Mouse (Mus musculus) forebrain, embryonic 16.5 days (tissue): Measurements from ENCODE around the gene Tnfrsf8. TPM values are rescaled to one million over a fixed set of nuclear protein-coding genes. Genes with fewer than 3 reads are reported as not detected.

Experiments
- ATAC-seq: fragments of 200-750 bp; cut with Nextera tagmentation; 2 replicates; pipeline ENCODE4 v1.8.0; 2017; ENCODE audit warnings: mild to moderate bottlenecking, moderate library complexity
- H3K27ac ChIP-seq: fragments of 300-500 bp; sonication (generic); 2 replicates; pipeline ENCODE4 v1.5.1; 2014; ENCODE audit warnings: low read length, control low read depth
- H3K27me3 ChIP-seq: fragments of 300-500 bp; sonication (generic); replicated peaks from 2 replicates; pipeline ENCODE4 v1.6.1; 2014; ENCODE audit warnings: low read length; ENCODE audit not compliant: control insufficient read depth, insufficient read depth
- H3K36me3 ChIP-seq: fragments of 300-500 bp; sonication (generic); 2 replicates; pipeline ENCODE4 v1.6.1; 2014; ENCODE audit not compliant: control insufficient read depth, insufficient read depth
- H3K4me1 ChIP-seq: fragments of 300-500 bp; sonication (generic); replicated peaks from 2 replicates; pipeline ENCODE4 v1.6.1; 2014; ENCODE audit warnings: low read length; ENCODE audit not compliant: control insufficient read depth, insufficient read depth
- H3K4me2 ChIP-seq: fragments of 300-500 bp; sonication (generic); 2 replicates; pipeline ENCODE4 v1.6.1; 2014; ENCODE audit warnings: mild to moderate bottlenecking, low read length, control low read depth
- H3K4me3 ChIP-seq: fragments of 300-500 bp; sonication (generic); replicated peaks from 2 replicates; pipeline ENCODE4 v1.5.1; 2014; ENCODE audit warnings: mild to moderate bottlenecking, low read length, control low read depth
- H3K9ac ChIP-seq: fragments of 300-500 bp; sonication (generic); replicated peaks from 2 replicates; pipeline ENCODE4 v1.6.1; 2014; ENCODE audit warnings: low read depth, low read length, control low read depth
- H3K9me3 ChIP-seq: fragments of 300-500 bp; sonication (generic); 2 replicates; pipeline ENCODE4 v1.6.1; 2016; ENCODE audit warnings: low read length; ENCODE audit not compliant: control insufficient read depth
- WGBS: fragments of 180-500 bp; shearing (Covaris S2); extraction: QIAGEN DNeasy Blood & Tissue Kit; methylation state at CpG from one replicate; pipeline ENCODE4 v1.1.7; 2014; 5-methylcytosine and 5-hydroxymethylcytosine counted together
- polyA plus RNA-seq: library from polyadenylated mRNA; unstranded; fragments of >200 nt; fragmentation: Nextera tagmentation; extraction: Ambion mirVana; gene quantifications from 2 replicates; pipeline ENCODE4 v1.2.1, GENCODE M21; 2015

Gene Tnfrsf8
- polyA plus RNA-seq, 1 experiment from 2014 or later, result 0.81 TPM

DNA sequence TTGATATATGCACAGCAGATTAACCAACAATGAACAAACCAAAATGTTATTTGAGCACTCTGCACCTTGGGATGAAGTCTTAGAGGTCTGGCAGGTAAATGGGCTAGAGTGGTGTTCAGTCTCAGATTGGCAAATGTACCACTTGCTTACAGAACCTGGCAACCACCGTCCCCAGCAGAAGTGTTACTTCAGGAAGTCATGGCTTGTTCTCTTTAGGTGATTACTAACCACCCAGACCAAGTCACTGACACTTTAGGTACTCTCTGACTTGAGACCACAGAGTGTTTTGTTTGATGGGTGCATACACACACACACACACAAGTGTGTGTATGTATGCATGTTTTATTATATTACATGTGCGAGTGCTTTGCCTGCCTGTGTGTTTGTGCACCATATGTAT is 36.7 kb downstream of the Tnfrsf8 start:
- Histone ChIP-seq H3K36me3 (no peaks in the 10 kb centered on the region), H3K4me2 (no peak overlapping the region), H3K9ac (no peak overlapping the region), H3K4me3 (no peak overlapping the region), H3K27ac (no peak overlapping the region), H3K9me3 (0 out of 2 replicates have a peak, but pooled peaks cover 2% of the 10 kb centered on the region), H3K27me3 (no peaks in the 10 kb centered on the region), H3K4me1 (no peaks in the 10 kb centered on the region)
- WGBS, result 90% methylated on average over 2 of the region's 2 CpGs
- ATAC-seq, result no peak

DNA sequence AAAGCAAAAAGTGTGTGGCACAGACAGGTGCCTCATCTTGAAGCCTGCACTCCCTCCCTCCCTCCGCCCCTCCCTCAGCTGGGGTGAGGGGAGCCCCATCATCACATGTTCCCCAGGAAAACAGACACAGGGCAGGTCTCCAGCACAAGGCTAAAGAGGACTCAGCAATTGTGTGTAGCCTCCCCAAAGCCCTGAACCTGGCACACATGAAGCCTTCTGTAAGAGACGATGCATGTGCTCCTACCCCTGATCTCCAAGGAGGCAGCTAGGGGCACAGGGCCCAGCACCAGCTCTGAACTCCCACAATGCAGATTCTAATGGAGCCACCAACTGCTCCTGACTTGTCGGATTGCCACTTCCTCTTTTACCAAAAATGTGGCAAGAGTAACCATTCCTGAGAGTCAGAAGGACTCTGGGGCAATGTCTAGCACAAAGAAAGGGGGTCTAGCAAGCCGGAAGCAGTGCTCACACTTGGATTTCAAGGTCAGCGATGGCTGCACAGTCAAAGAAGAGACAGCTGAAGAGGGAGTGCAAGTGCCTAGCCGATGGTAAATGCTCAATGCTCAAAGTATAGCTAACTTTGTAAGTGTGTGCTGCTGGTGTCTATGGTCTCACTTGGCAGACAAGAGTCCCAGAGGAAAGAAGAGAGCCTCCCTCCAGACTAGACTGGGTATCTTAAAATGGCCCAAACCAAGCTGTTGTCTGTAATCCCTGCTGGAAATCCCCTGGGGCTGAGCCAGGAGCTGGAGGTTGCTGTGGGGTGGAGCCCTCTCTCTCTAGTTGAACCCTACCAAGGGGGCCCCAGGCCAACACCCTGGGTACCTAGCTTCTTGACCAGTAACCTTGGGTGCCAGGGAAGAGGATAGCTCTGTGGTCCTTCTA is 38.4 kb downstream of the Tnfrsf8 start:
- Histone ChIP-seq H3K4me1 (no peaks in the 10 kb centered on the region), H3K4me2 (no peak overlapping the region), H3K9ac (no peak overlapping the region), H3K27ac (no peak overlapping the region), H3K27me3 (no peaks in the 10 kb centered on the region), H3K36me3 (no peaks in the 10 kb centered on the region), H3K9me3 (0 out of 2 replicates have a peak, but pooled peaks cover 2% of the 10 kb centered on the region), H3K4me3 (no peak overlapping the region)
- no peak for ATAC-seq
- WGBS, result 84% methylated on average over 6 of the region's 6 CpGs

DNA sequence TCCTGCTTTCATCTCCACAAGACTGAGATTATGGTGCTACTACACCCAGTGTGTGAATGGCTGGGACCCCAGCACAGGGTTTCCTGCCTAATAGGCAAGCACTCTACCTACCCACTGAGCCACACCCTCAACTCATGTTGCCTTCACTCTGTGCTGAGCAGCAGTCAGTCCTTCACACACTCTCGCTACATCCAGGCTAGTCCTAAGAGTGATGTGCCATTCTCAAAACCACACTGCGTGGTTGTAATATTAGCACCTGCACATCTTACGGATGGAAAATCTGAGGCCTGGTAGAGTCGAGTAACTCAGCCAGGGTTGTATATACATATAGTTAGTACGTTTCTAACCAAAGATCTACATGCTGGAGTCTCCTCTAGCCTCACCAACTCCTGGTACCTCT is 40.1 kb downstream of the Tnfrsf8 start:
- Histone ChIP-seq H3K9ac (no peak overlapping the region), H3K4me2 (no peak overlapping the region), H3K27me3 (no peaks in the 10 kb centered on the region), H3K27ac (no peak overlapping the region), H3K4me3 (no peak overlapping the region), H3K36me3 (no peaks in the 10 kb centered on the region), H3K4me1 (no peaks in the 10 kb centered on the region), H3K9me3 (0 out of 2 replicates have a peak, but pooled peaks cover 2% of the 10 kb centered on the region)
- no peak for ATAC-seq
- 91% methylated on average over 5 of the region's 5 CpGs for WGBS

DNA sequence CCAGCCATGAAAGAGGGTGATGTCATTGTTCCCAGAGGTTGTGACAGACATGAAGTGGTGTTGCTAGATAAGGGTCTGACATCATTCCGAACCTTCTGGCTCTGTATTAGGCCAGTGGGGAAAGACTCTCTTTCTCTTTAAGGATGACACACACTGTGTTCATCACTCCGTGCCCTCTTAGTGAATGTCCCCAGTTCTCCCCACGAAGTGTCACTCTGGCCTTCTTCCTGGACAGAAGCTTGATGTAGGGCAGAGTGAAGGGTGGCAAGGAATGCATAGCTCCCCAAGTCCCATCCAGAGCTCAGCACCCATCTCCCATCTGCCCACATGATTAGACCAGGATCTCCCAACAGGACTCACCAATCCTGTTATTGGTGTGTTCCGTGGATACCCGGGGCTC is 41.0 kb downstream of the Tnfrsf8 start:
- no peak overlapping the region for H3K9ac ChIP-seq
- 85% methylated on average over 5 of the region's 5 CpGs for WGBS
- no peak overlapping the region for H3K4me2 ChIP-seq
- no peaks in the 10 kb centered on the region for H3K9me3 ChIP-seq
- H3K27me3 ChIP-seq, result no peaks in the 10 kb centered on the region
- H3K4me1 ChIP-seq, result no peaks in the 10 kb centered on the region
- H3K4me3 ChIP-seq, result no peak overlapping the region
- no peak overlapping the region for H3K27ac ChIP-seq
- no peaks in the 10 kb centered on the region for H3K36me3 ChIP-seq
- ATAC-seq, result no peak

DNA sequence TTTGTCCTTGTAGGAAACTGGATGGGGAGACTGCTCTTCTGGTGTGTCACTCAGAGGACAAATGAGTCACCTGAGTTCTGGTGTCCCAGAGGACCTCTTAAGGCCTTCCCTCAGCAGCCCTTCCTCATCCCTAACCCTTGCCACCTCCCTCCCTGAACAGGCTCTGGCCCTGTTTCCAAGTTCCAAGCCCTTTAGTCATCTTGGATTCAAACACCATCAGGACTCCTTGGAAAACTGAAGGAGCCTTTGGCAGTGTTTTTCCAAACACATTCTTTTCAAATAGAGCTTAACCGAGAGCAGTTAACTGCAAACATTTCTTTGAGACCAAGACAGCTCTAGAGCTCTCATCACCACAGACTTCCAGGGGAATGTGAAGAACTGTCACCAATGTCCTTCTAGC is 42.2 kb downstream of the Tnfrsf8 start:
- Histone ChIP-seq H3K9ac (no peak overlapping the region), H3K4me1 (no peaks in the 10 kb centered on the region), H3K4me3 (no peak overlapping the region), H3K27me3 (no peaks in the 10 kb centered on the region), H3K36me3 (no peaks in the 10 kb centered on the region), H3K27ac (no peak overlapping the region), H3K4me2 (no peak overlapping the region), H3K9me3 (no peaks in the 10 kb centered on the region)
- no peak for ATAC-seq
- WGBS, result 66% methylated on average over 1 of the region's 1 CpGs

DNA sequence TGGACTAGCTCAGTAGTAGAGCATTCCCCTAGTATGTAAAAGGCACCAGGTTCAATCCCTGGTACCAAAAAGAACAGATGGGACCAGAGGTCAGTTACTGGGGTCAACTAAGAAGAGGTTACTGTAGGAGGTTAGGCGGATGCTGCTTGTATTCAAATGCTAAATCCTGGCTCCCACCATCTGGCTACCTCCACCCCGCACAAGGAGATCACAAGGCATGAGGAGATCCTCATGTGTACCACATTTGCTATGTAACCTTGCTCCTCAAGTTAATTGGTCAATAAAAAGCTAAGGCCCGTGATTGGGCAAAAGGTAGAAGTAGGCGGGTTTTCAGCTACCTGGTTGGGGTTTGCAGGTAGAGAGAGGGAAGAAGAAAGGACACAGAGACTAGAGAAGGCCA is 43.3 kb downstream of the Tnfrsf8 start:
- H3K9ac ChIP-seq, result no peak overlapping the region
- no peak overlapping the region for H3K4me2 ChIP-seq
- H3K4me1 ChIP-seq, result no peaks in the 10 kb centered on the region
- no peaks in the 10 kb centered on the region for H3K36me3 ChIP-seq
- no peak for ATAC-seq
- no peaks in the 10 kb centered on the region for H3K27me3 ChIP-seq
- H3K4me3 ChIP-seq, result no peak overlapping the region
- H3K9me3 ChIP-seq, result no peaks in the 10 kb centered on the region
- no peak overlapping the region for H3K27ac ChIP-seq
- WGBS, result 86% methylated on average over 4 of the region's 4 CpGs

DNA sequence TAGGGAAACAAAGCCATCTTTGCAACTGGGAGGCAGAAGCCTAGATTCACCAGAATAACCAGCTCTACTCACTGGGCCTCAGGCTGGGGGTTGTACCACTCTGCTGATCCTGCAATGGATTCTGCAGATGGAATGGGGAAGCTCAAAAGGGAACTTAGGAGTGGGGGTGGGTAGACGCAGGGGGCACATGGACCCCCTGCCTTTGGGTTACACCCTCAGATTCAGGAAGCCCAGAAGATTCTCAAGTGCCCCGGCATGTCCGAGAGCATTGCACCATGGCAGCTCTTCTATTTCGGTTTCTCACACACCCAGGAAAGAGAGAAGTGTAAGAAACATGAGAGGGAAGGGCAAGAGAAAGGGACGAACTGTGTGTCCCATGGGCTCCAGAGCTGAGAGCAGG is 44.8 kb downstream of the Tnfrsf8 start:
- H3K27ac ChIP-seq, result no peak overlapping the region
- H3K27me3 ChIP-seq, result no peaks in the 10 kb centered on the region
- no peaks in the 10 kb centered on the region for H3K4me1 ChIP-seq
- 89% methylated on average over 5 of the region's 5 CpGs for WGBS
- H3K9me3 ChIP-seq, result no peaks in the 10 kb centered on the region
- no peak for ATAC-seq
- H3K9ac ChIP-seq, result no peak overlapping the region
- H3K36me3 ChIP-seq, result no peaks in the 10 kb centered on the region
- H3K4me2 ChIP-seq, result no peak overlapping the region
- H3K4me3 ChIP-seq, result no peak overlapping the region

DNA sequence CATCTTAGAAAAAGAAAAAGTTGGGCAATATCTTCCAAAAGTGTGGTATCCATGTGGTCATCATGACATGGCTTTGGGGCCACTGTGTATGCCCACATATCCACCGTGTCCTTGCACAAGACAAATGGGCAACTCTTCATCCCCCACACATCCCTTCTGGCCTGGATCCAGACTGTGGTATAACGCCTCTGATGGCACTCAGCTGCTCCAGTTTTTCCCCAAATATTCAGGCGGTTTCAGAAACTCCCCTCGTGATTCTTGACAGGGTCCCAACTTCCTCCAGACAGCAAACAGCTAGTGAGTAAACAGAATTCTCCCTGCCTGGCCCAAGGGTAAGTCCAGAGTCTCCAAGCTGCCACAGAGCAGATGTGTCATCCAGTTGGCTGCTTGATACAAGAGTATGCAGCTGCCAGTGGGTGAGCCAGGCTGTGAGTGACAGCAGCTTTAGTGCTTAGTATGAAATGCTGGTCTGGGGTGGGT is 47.3 kb downstream of the Tnfrsf8 start:
- H3K27me3 ChIP-seq, result no peaks in the 10 kb centered on the region
- ATAC-seq, result no peak
- 76% methylated on average over 4 of the region's 4 CpGs for WGBS
- H3K9me3 ChIP-seq, result no peaks in the 10 kb centered on the region
- no peak overlapping the region for H3K4me2 ChIP-seq
- no peaks in the 10 kb centered on the region for H3K36me3 ChIP-seq
- H3K27ac ChIP-seq, result no peak overlapping the region
- no peaks in the 10 kb centered on the region for H3K4me1 ChIP-seq
- no peak overlapping the region for H3K4me3 ChIP-seq
- no peak overlapping the region for H3K9ac ChIP-seq

DNA sequence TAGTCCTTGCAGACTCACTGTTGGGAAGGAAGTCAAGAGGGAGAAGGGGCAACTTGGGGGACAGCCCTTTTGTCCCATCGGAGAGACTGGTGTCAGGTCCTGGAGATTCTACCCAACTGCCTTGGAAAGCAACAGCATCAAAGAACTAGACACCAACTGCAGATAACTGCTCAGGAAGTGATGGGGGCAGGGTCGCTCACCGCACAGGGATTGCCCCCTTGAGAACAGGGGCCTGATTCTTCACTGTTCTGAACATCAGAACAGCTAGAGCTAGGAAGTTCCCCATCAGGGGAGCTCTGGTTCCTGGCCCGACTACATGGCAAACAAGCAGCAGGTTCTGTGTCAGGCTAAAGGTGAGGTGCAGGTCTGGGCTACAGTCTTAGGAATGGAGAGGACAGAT is 48.5 kb downstream of the Tnfrsf8 start:
- Histone ChIP-seq H3K4me1 (no peaks in the 10 kb centered on the region), H3K9me3 (no peaks in the 10 kb centered on the region), H3K36me3 (no peaks in the 10 kb centered on the region), H3K9ac (no peak overlapping the region), H3K27me3 (no peaks in the 10 kb centered on the region), H3K4me3 (no peak overlapping the region), H3K4me2 (no peak overlapping the region), H3K27ac (no peak overlapping the region)
- no peak for ATAC-seq
- 85% methylated on average over 4 of the region's 4 CpGs for WGBS
